Mouse (Mus musculus) stomach, embryonic 14.5 days (tissue): Measurements from ENCODE around the gene Olfr1358. TPM values are rescaled to one million over a fixed set of nuclear protein-coding genes. Genes with fewer than 3 reads are reported as not detected.
A peak's percentile ranks its signal among the peaks of the same experiment; 100 is the strongest.

Experiments
- ATAC-seq: fragments of 200-750 bp; cut with Nextera tagmentation; 2 replicates; pipeline ENCODE4 v1.8.0; 2017; ENCODE audit warnings: low read depth, moderate TSS enrichment; ENCODE audit not compliant: insufficient number of reproducible peaks, insufficient read depth, low FRiP score
- H3K27ac ChIP-seq: fragments of 300-500 bp; sonication (generic); 2 replicates; pipeline ENCODE4 v1.5.1; 2014; ENCODE audit warnings: mild to moderate bottlenecking, low read length, moderate library complexity, mixed read lengths
- H3K27me3 ChIP-seq: fragments of 300-500 bp; sonication (generic); 2 replicates; pipeline ENCODE4 v1.6.1; 2014; ENCODE audit warnings: low read length, control low read depth, mixed read lengths; ENCODE audit not compliant: control insufficient read depth, insufficient read depth
- H3K36me3 ChIP-seq: fragments of 300-500 bp; sonication (generic); 2 replicates; pipeline ENCODE4 v1.6.1; 2014; ENCODE audit warnings: mild to moderate bottlenecking, control low read depth, low read length, moderate library complexity, mixed read lengths; ENCODE audit not compliant: control insufficient read depth, insufficient read depth
- H3K4me1 ChIP-seq: fragments of 300-500 bp; sonication (generic); 2 replicates; pipeline ENCODE4 v1.6.1; 2014; ENCODE audit warnings: low read length, control low read depth, mixed read lengths; ENCODE audit not compliant: control insufficient read depth, insufficient read depth
- H3K4me2 ChIP-seq: fragments of 300-500 bp; sonication (generic); replicated peaks from 2 replicates; pipeline ENCODE4 v1.6.1; 2014; ENCODE audit warnings: low read depth, low read length, control low read depth
- H3K4me3 ChIP-seq: fragments of 300-500 bp; sonication (generic); 2 replicates; pipeline ENCODE4 v1.5.1; 2014; ENCODE audit warnings: low read depth, low read length, control low read depth
- H3K9ac ChIP-seq: fragments of 300-500 bp; sonication (generic); replicated peaks from 2 replicates; pipeline ENCODE4 v1.6.1; 2014; ENCODE audit warnings: low read depth, mild to moderate bottlenecking, control low read depth, low read length, moderate library complexity, mixed read lengths
- H3K9me3 ChIP-seq: fragments of 300-500 bp; sonication (generic); 2 replicates; pipeline ENCODE4 v1.6.1; 2016; ENCODE audit warnings: low read depth, low read length, control low read depth; ENCODE audit not compliant: control insufficient read depth
- WGBS: fragments of 180-500 bp; shearing (Covaris S2); extraction: QIAGEN DNeasy Blood & Tissue Kit; methylation state at CpG from one replicate; pipeline ENCODE4 v1.1.7; 2014; 5-methylcytosine and 5-hydroxymethylcytosine counted together
- polyA plus RNA-seq: library from polyadenylated mRNA; unstranded; fragments of >200 nt; fragmentation: Nextera tagmentation; extraction: Ambion mirVana; gene quantifications from 2 replicates; pipeline ENCODE4 v1.2.1, GENCODE M21; 2014

The Olfr1358 gene
- not detected in 2 replicates for polyA plus RNA-seq

DNA sequence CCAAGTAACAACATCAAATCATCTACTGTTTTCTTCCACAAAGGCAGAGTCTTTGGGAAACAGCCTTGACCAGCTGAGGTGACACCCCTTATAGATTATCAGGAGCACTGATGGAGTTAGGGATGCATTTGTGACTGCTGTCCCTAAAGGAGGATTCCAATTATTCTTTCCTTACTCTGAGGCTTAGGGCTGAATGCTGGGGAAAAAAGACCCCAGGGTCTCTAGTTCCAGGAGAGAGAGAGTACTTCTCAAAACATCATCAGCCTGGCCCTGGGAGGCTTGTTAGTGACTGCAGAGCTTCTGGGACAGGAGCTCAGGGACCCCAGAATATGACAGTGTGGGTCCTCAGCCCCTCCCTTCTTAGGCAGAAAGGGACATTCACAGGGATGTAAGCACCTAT lies at the start of gene Olfr1358:
Olfr1358 (plus strand) TSS at position 301 of the 400 bp plus-strand sequence.
- no peaks in the 10 kb centered on the region for H3K36me3 ChIP-seq
- no peaks in the 10 kb centered on the region for H3K9me3 ChIP-seq
- H3K4me1 ChIP-seq = no peaks in the 10 kb centered on the region
- no peak within 1 kb of the TSS for H3K4me3 ChIP-seq
- ATAC-seq = no peak
- no peak within 1 kb of the TSS for H3K4me2 ChIP-seq
- no peaks in the 10 kb centered on the region for H3K27me3 ChIP-seq
- H3K9ac ChIP-seq = no peak within 1 kb of the TSS
- no peak within 1 kb of the TSS for H3K27ac ChIP-seq

GRCm38 (mm10) chr10:78467761-78468310 lies 49.4 kb upstream of the Olfr1358 start:
- WGBS = 39% methylated on average over 2 of the region's 2 CpGs
- H3K9ac ChIP-seq = no peak overlapping the region
- no peaks in the 10 kb centered on the region for H3K36me3 ChIP-seq
- 0 out of 2 replicates have a peak, but pooled peaks cover 6% of the 10 kb centered on the region for H3K4me1 ChIP-seq
- H3K27me3 ChIP-seq = no peaks in the 10 kb centered on the region
- no peak overlapping the region for H3K4me2 ChIP-seq
- no peak overlapping the region for H3K4me3 ChIP-seq
- no peak for ATAC-seq
- H3K27ac ChIP-seq = no peak overlapping the region
- no peaks in the 10 kb centered on the region for H3K9me3 ChIP-seq

GRCm38 (mm10) chr10:78470582-78471313 lies 46.5 kb upstream of the Olfr1358 start:
- 47% methylated on average over 15 of the region's 15 CpGs for WGBS
- Histone ChIP-seq H3K4me1 (no peaks in the 10 kb centered on the region), H3K9ac (no peak overlapping the region), H3K27me3 (no peaks in the 10 kb centered on the region), H3K4me3 (no peak overlapping the region), H3K4me2 (no peak overlapping the region), H3K27ac (no peak overlapping the region), H3K36me3 (no peaks in the 10 kb centered on the region), H3K9me3 (no peaks in the 10 kb centered on the region)
- peak; percentile 35; the same call in 1 of the 2 replicates for ATAC-seq

DNA sequence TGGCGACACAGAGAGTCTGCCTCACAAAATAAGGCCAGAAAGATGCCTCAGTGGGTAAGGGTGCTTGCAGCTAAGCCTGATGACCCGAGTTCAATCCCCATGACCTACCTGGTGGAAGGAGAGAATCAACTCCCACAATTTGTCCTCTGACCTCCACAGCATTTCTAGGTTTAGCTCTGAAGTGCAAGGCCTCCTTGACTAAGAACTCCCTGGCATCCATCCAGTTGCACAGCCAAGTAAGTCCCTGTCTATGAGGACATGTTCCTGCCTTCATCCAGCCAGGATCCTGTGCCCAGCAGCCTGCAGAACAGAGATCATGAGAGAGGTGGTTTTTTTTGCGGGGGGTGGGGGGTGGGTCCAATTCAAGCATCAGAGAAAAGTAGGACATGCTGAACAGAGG lies 45.2 kb upstream of the Olfr1358 start:
- no peaks in the 10 kb centered on the region for H3K4me1 ChIP-seq
- no peak overlapping the region for H3K27ac ChIP-seq
- H3K9ac ChIP-seq = no peak overlapping the region
- no peaks in the 10 kb centered on the region for H3K36me3 ChIP-seq
- H3K4me2 ChIP-seq = no peak overlapping the region
- no peaks in the 10 kb centered on the region for H3K9me3 ChIP-seq
- 86% methylated on average over 3 of the region's 3 CpGs for WGBS
- H3K27me3 ChIP-seq = no peaks in the 10 kb centered on the region
- H3K4me3 ChIP-seq = no peak overlapping the region
- ATAC-seq = no peak

DNA sequence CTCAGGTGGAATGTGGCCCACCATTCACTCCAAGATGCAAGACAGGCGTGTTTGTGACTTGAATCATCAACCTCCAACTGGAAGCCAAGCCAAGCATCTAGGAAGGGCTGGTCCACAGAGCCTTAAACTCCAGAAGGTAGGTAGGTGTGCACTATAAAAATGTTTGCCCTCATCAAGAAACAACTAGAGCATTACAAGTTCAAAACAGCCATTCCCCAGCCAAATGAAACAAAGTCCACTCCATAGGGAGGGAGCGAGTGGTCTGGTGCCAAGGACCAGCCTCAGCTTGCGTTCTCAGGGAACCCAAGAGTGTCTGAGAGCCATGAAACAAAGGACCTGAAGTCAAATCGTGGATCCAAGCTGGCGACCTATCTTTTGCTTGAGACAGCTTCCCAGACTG lies 43.8 kb upstream of the Olfr1358 start:
- Histone ChIP-seq H3K9ac (no peak overlapping the region), H3K4me2 (no peak overlapping the region), H3K4me3 (no peak overlapping the region), H3K36me3 (no peaks in the 10 kb centered on the region), H3K27ac (no peak overlapping the region), H3K4me1 (no peaks in the 10 kb centered on the region), H3K9me3 (no peaks in the 10 kb centered on the region), H3K27me3 (no peaks in the 10 kb centered on the region)
- 60% methylated on average over 5 of the region's 5 CpGs for WGBS
- no peak for ATAC-seq

DNA sequence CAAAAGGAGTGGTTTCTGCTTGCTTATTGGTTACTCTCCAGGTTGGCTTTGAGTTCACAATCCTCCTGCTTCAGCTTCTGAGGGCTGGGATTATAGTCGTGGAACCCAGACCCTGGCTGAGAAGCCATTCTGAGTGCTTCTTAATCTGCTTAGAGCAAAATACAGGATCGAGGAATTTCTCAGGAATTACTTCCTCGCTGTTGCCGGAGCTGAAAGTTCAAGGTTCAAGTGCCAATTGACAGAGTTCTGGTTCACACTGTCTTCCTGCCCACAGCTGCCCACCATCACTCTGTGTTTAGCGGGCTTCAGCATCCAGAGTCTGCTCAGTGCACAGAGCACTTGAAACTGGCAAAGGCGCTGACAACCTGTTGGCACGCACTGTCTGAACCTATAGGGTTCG lies 42.5 kb upstream of the Olfr1358 start:
- 63% methylated on average over 8 of the region's 8 CpGs for WGBS
- no peak for ATAC-seq
- H3K36me3 ChIP-seq = no peaks in the 10 kb centered on the region
- no peaks in the 10 kb centered on the region for H3K4me1 ChIP-seq
- H3K27me3 ChIP-seq = no peaks in the 10 kb centered on the region
- H3K9ac ChIP-seq = no peak overlapping the region
- no peaks in the 10 kb centered on the region for H3K9me3 ChIP-seq
- H3K4me2 ChIP-seq = no peak overlapping the region
- H3K4me3 ChIP-seq = no peak overlapping the region
- H3K27ac ChIP-seq = no peak overlapping the region

DNA sequence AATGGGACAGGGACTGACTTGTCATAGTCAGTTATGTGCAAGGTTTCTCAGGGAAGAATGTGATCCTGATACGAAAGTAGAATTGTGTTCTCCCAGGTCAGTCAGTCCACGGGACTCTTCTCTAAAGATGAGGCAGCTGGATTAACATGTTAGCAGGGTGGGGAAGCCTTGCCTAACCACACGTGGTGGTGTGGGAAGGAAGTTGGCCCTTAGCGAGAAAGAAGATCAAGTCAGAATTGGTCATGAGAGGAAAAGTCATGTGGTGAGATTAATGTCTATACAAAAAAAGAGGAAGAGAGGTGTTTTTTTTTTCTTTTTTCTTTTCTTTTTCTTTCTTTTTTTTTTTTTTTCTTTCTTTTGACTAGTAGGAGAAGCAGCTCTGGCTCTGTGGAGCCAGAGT lies 40.4 kb upstream of the Olfr1358 start:
- Histone ChIP-seq H3K27me3 (no peaks in the 10 kb centered on the region), H3K4me1 (no peaks in the 10 kb centered on the region), H3K36me3 (no peaks in the 10 kb centered on the region), H3K4me3 (no peak overlapping the region), H3K9me3 (no peaks in the 10 kb centered on the region), H3K9ac (no peak overlapping the region), H3K4me2 (no peak overlapping the region), H3K27ac (no peak overlapping the region)
- ATAC-seq = no peak
- 65% methylated on average over 4 of the region's 4 CpGs for WGBS

DNA sequence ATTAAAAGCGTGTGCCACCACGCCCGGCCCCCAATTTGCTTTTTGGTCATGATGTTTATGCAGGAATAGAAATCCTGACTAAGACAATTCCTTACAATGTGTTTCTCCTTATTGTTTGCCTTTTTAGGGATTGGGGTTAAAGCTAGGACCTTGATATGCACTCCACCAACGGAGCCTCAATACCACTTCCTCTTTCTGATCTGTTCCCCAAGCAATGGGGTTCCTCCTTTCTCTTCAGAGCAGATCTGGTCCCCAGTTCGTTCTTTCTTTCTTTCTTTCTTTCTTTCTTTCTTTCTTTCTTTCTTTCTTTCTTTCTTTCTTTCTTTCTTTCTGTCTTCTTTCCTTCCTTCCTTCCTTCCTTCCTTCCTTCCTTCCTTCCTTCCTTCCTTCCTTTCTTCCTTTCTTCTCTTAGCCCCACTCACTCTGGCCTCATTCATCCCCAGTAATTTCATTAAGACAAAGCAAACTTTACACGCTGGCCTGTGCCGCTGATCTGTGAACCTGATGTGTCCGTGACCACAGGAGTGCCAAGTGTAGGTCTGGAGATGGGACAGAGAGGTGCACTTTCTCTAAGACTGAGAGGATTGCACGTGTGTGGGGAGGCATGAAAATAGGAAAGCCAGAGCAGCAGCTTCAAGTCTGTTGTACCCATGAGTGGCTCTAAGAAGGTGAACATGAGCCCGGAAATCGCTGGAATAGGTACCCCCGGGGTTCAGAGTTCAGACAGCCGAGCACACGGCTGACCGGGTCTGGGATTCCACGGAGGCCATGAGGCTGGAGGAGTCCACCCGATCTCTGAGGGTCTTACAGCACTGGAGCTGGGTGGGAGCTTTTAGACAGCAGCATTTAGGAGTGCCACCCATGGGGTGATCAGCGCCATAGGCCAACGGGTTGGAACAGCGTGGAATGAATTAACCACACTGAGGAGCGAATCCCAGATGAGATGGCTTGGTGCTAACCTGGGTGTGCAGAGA lies 36.0 kb upstream of the Olfr1358 start:
- no peaks in the 10 kb centered on the region for H3K27me3 ChIP-seq
- peak overlapping the region; percentile 44 for H3K4me3 ChIP-seq
- H3K36me3 ChIP-seq = no peaks in the 10 kb centered on the region
- no peak overlapping the region for H3K27ac ChIP-seq
- 37% methylated on average over 21 of the region's 21 CpGs for WGBS
- no peaks in the 10 kb centered on the region for H3K9me3 ChIP-seq
- ATAC-seq = no peak
- peak overlapping the region; percentile 92 for H3K4me2 ChIP-seq
- H3K9ac ChIP-seq = no peak overlapping the region; the same call in 1 of the 2 replicates
- H3K4me1 ChIP-seq = no peaks in the 10 kb centered on the region
